8 mouse cellular contexts compared by ENCODE assay signal in the genomic region with DNA sequence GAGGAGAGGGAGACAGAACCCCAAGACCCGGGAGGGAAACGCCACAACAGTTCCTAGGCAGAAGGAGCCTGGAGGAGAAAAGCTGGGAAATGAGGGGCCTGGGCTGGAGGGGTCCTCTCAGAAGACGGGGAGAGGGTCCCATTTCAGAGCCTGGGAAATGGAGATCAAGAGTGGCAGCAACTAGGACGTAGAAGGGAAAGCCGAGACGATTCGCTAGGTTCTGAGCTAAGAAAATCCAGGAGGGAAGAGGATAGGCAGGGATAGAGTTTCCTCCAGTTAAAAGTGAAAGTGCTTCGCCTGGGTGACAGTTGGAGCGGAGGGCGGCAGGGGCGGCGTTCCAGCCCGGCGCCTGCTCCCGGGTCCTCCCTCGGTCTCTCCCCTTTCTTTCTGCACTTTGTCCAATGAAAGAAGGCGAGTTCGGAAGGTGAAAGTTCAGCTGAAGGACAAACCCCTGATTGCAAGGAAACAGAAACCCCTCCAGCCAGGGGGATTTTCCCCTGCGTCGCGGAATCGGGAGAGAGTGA. TPM values are rescaled to one million over a fixed set of nuclear protein-coding genes. Genes with fewer than 3 reads are reported as not detected.
DNase-seq lines count a peak whose midpoint lies in the region; ATAC-seq and TF ChIP-seq lines count a peak whose summit lies in the region.

No protein-coding gene starts in this region.

- peak overlapping the region; percentile 100 for H3K27ac ChIP-seq in heart, embryonic 12.5 days (ENCODE audit: poor library complexity, severe bottlenecking)
- H3K27ac ChIP-seq in kidney, embryonic 15.5 days = peak overlapping the region; percentile 100
- H3K27ac ChIP-seq in liver, embryonic 13.5 days = peak overlapping the region; percentile 93
- H3K27ac ChIP-seq in stomach, embryonic 15.5 days = peak overlapping the region; percentile 100

- no peaks in the 10 kb centered on the region for H3K27me3 ChIP-seq in C2C12 (ENCODE audit: control insufficient read depth, insufficient read depth, insufficient read length)
- H3K27me3 ChIP-seq in erythroblast, embryonic 14.5 days (ENCODE audit: control insufficient read depth) = peaks cover 35% of the 10 kb centered on the region
- no peaks in the 10 kb centered on the region for H3K27me3 ChIP-seq in heart, embryonic 12.5 days (replicated peaks)
- no peaks in the 10 kb centered on the region for H3K27me3 ChIP-seq in kidney, embryonic 15.5 days
- peaks cover 25% of the 10 kb centered on the region for H3K27me3 ChIP-seq in liver, embryonic 13.5 days
- H3K27me3 ChIP-seq in stomach, embryonic 15.5 days (replicated peaks) = no peaks in the 10 kb centered on the region

- peak overlapping the region; percentile 53 for H3K4me3 ChIP-seq in C2C12 (ENCODE audit: insufficient read depth, poor library complexity, severe bottlenecking)
- H3K4me3 ChIP-seq in erythroblast, embryonic 14.5 days (replicated peaks) = peak overlapping the region; percentile 75
- peak overlapping the region; percentile 90 for H3K4me3 ChIP-seq in heart, embryonic 12.5 days
- H3K4me3 ChIP-seq in kidney, embryonic 15.5 days (replicated peaks) = peak overlapping the region; percentile 77
- peak overlapping the region; percentile 81 for H3K4me3 ChIP-seq in liver, embryonic 13.5 days (replicated peaks)
- peak overlapping the region; percentile 87 for H3K4me3 ChIP-seq in stomach, embryonic 15.5 days (replicated peaks)

- no peaks in the 10 kb centered on the region for H3K79me3 ChIP-seq in C2C12 (ENCODE audit: low read depth)

- peak; percentile 58 for ATAC-seq in heart, embryonic 12.5 days (ENCODE audit: insufficient number of reproducible peaks, low FRiP score)
- ATAC-seq in kidney, embryonic 15.5 days (replicated peaks; ENCODE audit: low FRiP score) = peak; percentile 73
- ATAC-seq in liver, embryonic 13.5 days (ENCODE audit: low read depth) = peak; percentile 65
- peak; percentile 37; the same call in 1 of the 2 replicates for ATAC-seq in stomach, embryonic 15.5 days (ENCODE audit: insufficient read depth, low FRiP score, low read depth)

- peak overlapping the region; percentile 99 for H3K9ac ChIP-seq in heart, embryonic 12.5 days
- peak overlapping the region; percentile 90 for H3K9ac ChIP-seq in kidney, embryonic 15.5 days
- H3K9ac ChIP-seq in liver, embryonic 13.5 days = peak overlapping the region; percentile 85
- H3K9ac ChIP-seq in stomach, embryonic 15.5 days = peak overlapping the region; percentile 71

- DNase-seq in adrenal gland, postnatal 4 days (ENCODE audit: low spot score in 2 of 2) = peak; percentile 45 to 51
- peak; percentile 44 for DNase-seq in liver, embryonic 13.5 days
- DNase-seq in naive thymus-derived CD4-positive, alpha-beta T cell, adult 2 months (ENCODE audit: low read depth) = peak; percentile 63

- H3ac ChIP-seq in C2C12 (ENCODE audit: control insufficient read depth, insufficient read length, low read depth) = peak overlapping the region; percentile 49

- H3K36me3 ChIP-seq in C2C12 (ENCODE audit: control insufficient read depth, insufficient read depth) = no peaks in the 10 kb centered on the region
- no peaks in the 10 kb centered on the region for H3K36me3 ChIP-seq in erythroblast, embryonic 14.5 days (ENCODE audit: control insufficient read depth)
- peaks cover 15% of the 10 kb centered on the region for H3K36me3 ChIP-seq in heart, embryonic 12.5 days
- H3K36me3 ChIP-seq in kidney, embryonic 15.5 days = peaks cover 17% of the 10 kb centered on the region
- H3K36me3 ChIP-seq in liver, embryonic 13.5 days = no peaks in the 10 kb centered on the region
- H3K36me3 ChIP-seq in stomach, embryonic 15.5 days = peaks cover 5% of the 10 kb centered on the region; the same call in 1 of the 2 replicates

- under 1% methylated on average over 22 of the region's 22 CpGs for WGBS in heart, embryonic 12.5 days
- WGBS in kidney, embryonic 15.5 days = under 1% methylated on average over 22 of the region's 22 CpGs
- WGBS in liver, embryonic 13.5 days (ENCODE audit: insufficient replicate concordance) = under 1% methylated on average over 22 of the region's 22 CpGs
- 0% methylated on average over 22 of the region's 22 CpGs for WGBS in stomach, embryonic 15.5 days

- H3K9me3 ChIP-seq in erythroblast, embryonic 14.5 days (ENCODE audit: control insufficient read depth, low read length) = peaks cover 8% of the 10 kb centered on the region
- peaks cover 7% of the 10 kb centered on the region for H3K9me3 ChIP-seq in heart, embryonic 12.5 days (replicated peaks)
- H3K9me3 ChIP-seq in kidney, embryonic 15.5 days (replicated peaks) = peaks cover 5% of the 10 kb centered on the region; the same call in 1 of the 2 replicates
- peaks cover 6% of the 10 kb centered on the region; the same call in 1 of the 2 replicates for H3K9me3 ChIP-seq in liver, embryonic 13.5 days (replicated peaks)
- H3K9me3 ChIP-seq in stomach, embryonic 15.5 days = no peaks in the 10 kb centered on the region

- peaks cover 19% of the 10 kb centered on the region for H3K4me1 ChIP-seq in erythroblast, embryonic 14.5 days (ENCODE audit: control insufficient read depth)
- H3K4me1 ChIP-seq in heart, embryonic 12.5 days (replicated peaks) = peaks cover 9% of the 10 kb centered on the region; the same call in 1 of the 2 replicates
- peaks cover 14% of the 10 kb centered on the region for H3K4me1 ChIP-seq in kidney, embryonic 15.5 days
- peaks cover 16% of the 10 kb centered on the region for H3K4me1 ChIP-seq in liver, embryonic 13.5 days (replicated peaks)
- H3K4me1 ChIP-seq in stomach, embryonic 15.5 days = no peaks in the 10 kb centered on the region

- H3K4me2 ChIP-seq in heart, embryonic 12.5 days = peak overlapping the region; percentile 84
- peak overlapping the region; percentile 88 for H3K4me2 ChIP-seq in kidney, embryonic 15.5 days
- peak overlapping the region; percentile 91 for H3K4me2 ChIP-seq in liver, embryonic 13.5 days
- H3K4me2 ChIP-seq in stomach, embryonic 15.5 days = peak overlapping the region; percentile 80

- H3K79me2 ChIP-seq in C2C12 (ENCODE audit: control insufficient read depth, insufficient read depth) = no peaks in the 10 kb centered on the region

- TF ChIP-seq CTCF in C2C12 (IDR thresholded peaks at IDR 0.05; ENCODE audit: control insufficient read depth, insufficient read depth, insufficient read length) = no peak

TF ChIP-seq in C2C12, 6 proteins besides CTCF, POLR2A, EP300 and RAD21:
- no peak for TF ChIP-seq MAX (IDR thresholded peaks at IDR 0.05)

RNA-seq across cellular contexts. Expression of a gene that starts 0.7 kb away (rescaled TPM):
- 25.9 TPM for polyA plus RNA-seq in C2C12 (2012; fragmentation: generic; extraction: Trizol)
- 10 to 100 TPM; 69.8 to 75.1 TPM for total RNA-seq in adrenal gland, postnatal 4 days (2021)
- 1.7 and 2.4 TPM in 2 replicates for polyA plus RNA-seq in erythroblast, embryonic 14.5 days (2012)
- 91.1 and 94.2 TPM in 2 replicates for polyA plus RNA-seq in heart, embryonic 12.5 days (2016; fragmentation: Nextera tagmentation; extraction: Ambion mirVana)
- 50.2 and 55.0 TPM in 2 replicates for polyA plus RNA-seq in kidney, embryonic 15.5 days (2015; fragmentation: Nextera tagmentation; extraction: Ambion mirVana)
- polyA plus RNA-seq in liver, embryonic 13.5 days (2015; fragmentation: Nextera tagmentation; extraction: Ambion mirVana) = 14.2 and 16.7 TPM in 2 replicates
- 105 and 122 TPM in 2 replicates for polyA plus RNA-seq in stomach, embryonic 15.5 days (2015; fragmentation: Nextera tagmentation; extraction: Ambion mirVana)

Comparison
In these comparisons a context has a peak if more than half of its experiments do, and no peak if none do; other contexts are left out.
1. Peak in every context shown above with its lines: DNase-seq, ATAC-seq, H3K4me3 ChIP-seq and H3K27ac ChIP-seq.